Mouse (Mus musculus): Measurements from ENCODE around the gene Slc25a43.

The Slc25a43 gene

DNA sequence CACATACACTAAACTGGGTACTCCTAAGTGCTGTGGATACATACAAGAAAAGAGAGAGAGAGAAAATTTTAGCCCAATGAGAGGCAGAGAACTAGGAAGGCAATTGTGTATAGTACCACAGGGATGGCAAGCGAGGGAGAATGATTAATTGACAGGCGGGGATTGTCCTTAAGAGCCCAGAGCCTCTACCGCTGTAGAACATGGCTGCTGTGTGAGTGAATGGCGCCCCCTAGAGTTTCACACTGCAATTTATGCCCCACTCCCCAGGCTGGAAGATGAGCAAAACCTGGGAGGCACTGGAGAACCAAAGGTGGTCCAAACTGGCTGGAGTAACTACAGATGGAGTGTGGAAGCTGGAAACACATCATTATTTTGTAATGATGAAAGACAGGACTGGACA, 76.7 kb downstream of the Slc25a43 start:
- DNase-seq (ENCODE audit: extremely low read depth, insufficient read length, low spot score), result no peak

DNA sequence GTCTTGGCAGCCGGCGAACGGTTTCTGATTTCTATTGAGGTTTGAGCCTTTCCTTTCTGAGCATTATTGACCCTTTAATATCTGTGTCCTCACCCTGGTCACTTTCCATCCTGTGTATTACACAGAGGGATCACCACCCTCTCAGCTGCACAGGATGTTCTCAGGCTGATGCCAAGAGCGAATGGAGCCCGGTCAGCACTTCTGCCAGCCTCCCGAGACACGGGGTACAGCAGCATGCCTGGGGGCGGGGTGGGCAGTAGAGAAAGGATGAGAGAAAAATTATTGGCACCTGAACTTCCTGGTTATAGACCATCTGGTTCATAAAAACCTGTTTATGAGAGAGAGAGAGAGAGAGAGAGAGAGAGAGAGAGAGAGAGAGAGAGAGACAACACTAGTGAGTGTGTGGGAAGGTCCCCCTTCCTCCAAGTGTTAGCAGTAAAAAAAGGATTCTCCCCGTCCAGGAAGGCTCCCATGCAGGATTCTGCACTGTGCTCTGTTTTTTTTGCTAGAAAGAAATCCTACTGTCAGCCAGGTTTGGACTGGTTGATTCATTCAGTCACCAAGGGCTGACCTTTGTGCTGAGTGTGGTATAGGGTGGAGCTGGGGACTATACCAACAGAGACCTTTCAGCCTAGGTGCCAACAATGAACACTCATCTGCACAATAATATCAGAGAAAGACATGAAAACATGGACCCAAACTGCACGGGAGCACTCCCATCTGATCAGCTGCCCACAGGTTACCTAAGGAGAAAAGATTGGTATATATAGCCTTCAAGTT, 80.7 kb downstream of the Slc25a43 start:
- DNase-seq (ENCODE audit: extremely low read depth, insufficient read length, low spot score), result no peak

DNA sequence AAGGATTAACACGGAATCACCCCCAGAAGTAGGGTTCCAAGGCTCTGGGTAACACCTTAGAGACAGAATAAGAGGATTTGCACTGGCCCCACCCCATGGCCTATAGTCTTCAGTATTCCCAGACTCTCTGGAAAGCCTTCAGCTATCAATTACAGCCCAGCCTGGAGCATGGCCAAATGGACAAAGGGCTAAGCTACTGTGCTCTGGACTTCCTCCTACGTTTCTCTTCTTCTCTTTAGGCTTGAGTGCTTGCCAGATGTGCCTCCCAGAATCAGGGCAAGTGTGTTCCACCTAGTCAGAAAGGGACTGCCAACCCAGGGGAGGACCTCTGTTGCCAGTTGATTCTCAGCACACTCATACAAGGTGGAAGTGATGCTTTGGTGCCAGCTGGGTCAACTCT, 81.6 kb downstream of the Slc25a43 start:
- no peak for DNase-seq (ENCODE audit: extremely low read depth, insufficient read length, low spot score)

All from 3134 (cell line).